Mouse (Mus musculus): ENCODE measurements around the gene Abcg1.

Gene Abcg1

DNA sequence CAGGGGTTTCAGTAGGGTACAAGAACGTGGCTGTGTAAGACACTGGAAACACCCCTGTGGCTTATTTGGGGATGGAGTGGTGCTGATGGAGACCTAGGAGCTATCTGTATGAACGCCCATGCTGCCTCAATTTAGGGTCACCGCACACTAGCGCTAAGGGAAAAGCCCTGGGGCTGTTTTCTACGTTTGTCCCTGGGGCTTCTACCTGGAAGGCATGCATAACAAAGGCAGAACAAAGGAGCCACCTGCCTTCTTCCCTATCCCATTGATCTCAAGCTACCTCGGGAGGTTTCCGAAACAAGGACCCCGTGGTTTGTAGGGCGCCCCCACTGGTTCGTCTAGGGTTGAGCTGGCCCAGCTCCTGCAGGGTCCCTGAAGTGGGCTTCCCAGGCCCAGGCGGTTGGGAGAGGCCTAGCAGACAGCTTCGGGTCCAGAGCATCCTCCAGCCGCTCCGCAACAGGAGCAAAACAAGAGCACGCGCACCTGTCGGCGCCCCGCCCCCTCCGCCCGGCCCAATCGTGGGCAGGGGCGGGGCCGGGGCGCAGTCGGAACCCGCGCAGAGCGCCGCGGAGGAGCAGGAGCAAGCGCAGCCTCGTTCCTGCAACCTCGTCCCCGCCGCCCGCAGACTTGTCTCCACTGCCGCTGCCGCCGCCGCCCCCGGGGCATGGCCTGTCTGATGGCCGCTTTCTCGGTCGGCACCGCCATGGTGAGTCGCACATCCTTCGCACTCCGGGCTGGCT, at the start of gene Abcg1:
Abcg1 (plus strand) TSS at position 525 of the 740 bp plus-strand sequence.
- DNase-seq (ENCODE audit: low spot score in 2 of 2) = peak; percentile 63 to 74

DNA sequence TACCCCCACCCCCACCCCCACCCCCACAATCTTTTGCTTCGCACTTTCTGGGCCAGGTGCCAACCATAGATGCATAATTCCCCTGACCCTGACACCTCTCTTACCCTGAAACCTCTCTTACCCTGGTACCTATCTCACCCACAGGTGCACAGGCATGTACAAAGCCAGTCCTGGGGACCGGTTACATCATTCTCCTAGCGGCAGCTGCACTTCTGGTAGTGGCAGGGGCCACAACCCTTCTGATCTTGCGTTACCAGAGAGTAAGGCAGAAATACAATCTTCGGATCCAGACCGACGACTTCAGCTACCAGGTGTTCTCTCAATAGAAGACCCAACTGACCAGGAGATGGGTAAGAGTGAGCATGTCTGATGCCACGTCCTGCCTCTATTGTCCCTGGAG, 49.1 kb upstream of the Abcg1 start:
- DNase-seq (ENCODE audit: low spot score in 2 of 2) = no peak

DNA sequence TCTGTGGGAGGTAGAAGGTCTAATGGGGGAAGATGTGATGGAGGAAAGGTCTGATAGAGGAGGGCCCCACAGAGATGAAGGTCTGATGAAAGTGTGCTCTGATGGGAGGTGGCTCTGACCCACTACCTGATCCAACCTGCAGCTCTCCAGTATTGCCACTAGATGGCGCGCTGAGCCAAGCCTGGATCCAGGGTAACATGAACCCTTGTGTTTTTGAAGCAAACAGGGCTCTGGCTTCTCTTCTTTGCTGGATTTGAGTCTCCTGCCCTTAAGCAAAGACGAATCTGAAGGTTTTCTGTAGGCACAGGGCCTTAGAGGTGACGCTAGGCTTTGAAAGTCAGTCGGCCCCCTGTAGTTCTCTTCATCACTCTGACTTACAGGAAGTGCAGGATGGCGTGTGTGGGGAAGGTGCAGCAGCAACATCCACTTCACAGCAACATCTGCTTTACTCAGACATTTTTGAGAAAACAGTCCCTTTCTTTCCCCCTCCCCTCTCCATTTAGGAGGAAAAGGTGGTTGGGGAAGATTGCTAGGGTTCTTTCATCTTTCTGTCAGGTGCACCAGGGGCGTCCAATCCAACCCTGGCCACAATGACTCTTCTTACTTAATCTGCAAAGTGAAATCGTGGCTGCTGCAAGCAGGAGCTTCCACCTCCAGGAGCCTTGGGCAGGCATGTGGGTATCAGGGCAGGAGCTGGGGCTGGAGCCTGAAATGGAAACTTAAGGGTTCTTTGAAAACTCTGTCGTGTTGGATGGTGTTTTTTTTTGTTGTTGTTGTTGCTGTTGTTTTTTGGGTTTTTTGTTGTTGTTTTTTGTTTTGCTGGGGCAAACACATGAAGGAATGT, 45.7 kb upstream of the Abcg1 start:
- peak; percentile 45 to 64 for DNase-seq (ENCODE audit: low spot score in 2 of 2)

GRCm38 (mm10) chr17:31018267-31018666, 39.2 kb upstream of the Abcg1 start:
- peak; percentile 52 to 65 for DNase-seq (ENCODE audit: low spot score in 2 of 2)

DNA sequence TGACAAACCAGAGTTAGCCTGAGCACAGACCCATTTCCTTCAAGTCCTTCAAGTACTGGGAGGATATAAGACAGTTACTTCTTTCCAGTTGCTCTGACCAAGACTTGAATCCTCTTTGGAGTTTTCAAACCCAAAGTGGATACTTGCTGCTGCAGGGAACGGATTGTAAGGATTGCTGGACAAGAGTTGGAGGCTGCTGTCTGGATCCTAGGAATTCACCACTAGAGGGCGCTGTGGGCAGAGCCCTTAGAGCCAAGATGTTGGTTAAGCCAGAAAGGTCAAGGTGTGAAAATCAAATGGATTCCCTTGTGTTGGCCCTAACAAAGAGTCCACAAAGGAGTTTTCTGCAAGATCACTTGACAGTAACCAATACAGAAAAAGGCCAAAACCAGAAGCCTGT, 38.0 kb upstream of the Abcg1 start:
- peak; percentile 66 to 73 for DNase-seq (ENCODE audit: low spot score in 2 of 2)

- DNase-seq (ENCODE audit: low spot score in 2 of 2) = no peak
These were observed 37.4 kb upstream of the Abcg1 start for GRCm38 (mm10) chr17:31020078-31020477.

- DNase-seq (ENCODE audit: low spot score in 2 of 2) = no peak
These were observed 36.2 kb upstream of the Abcg1 start for GRCm38 (mm10) chr17:31021276-31021675.

GRCm38 (mm10) chr17:31024125-31024781, 33.2 kb upstream of the Abcg1 start:
- no peak for DNase-seq (ENCODE audit: low spot score in 2 of 2)

- DNase-seq (ENCODE audit: low spot score in 2 of 2) = no peak
These were observed 32.7 kb upstream of the Abcg1 start for GRCm38 (mm10) chr17:31024782-31025125.

DNA sequence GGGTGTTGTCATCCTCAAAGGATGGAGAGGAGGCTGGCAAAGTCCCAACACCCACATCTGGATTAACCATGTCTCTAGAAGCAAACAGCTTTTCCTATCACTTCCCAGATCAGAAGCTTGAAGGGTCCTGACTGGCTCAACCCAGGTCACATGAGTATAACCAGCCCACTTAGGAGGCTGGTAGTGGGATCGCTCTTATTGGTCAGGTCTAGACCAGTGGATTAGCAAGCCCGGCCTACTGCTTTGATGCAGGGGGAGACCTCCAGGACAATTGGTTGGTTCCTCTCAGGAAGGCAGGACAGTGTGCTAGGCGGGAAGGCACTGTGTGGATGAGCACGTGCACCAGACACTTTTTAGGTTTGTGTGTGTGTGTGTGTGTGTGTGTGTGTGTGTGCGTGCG, 30.5 kb upstream of the Abcg1 start:
- no peak for DNase-seq (ENCODE audit: low spot score in 2 of 2)

DNA sequence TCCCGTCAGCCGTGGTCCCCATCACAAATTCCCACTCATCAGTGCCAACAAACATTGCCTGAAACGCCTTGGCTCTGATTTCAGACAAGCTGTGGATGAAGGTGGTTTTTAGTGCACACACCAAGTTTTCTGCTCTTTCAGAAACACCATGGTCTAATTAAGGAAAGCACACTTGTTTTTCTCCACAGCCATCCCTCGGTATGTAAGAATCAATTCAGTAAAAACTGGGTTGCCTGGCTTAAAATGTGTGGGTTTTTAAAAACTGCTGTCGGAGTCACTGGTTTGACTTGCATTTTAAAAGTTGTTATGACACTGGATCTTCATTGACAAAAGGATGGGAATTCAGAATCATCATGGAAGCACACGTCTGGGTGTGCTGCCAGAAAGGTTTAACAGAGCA, 29.8 kb upstream of the Abcg1 start:
- no peak for DNase-seq (ENCODE audit: low spot score in 2 of 2)

DNA sequence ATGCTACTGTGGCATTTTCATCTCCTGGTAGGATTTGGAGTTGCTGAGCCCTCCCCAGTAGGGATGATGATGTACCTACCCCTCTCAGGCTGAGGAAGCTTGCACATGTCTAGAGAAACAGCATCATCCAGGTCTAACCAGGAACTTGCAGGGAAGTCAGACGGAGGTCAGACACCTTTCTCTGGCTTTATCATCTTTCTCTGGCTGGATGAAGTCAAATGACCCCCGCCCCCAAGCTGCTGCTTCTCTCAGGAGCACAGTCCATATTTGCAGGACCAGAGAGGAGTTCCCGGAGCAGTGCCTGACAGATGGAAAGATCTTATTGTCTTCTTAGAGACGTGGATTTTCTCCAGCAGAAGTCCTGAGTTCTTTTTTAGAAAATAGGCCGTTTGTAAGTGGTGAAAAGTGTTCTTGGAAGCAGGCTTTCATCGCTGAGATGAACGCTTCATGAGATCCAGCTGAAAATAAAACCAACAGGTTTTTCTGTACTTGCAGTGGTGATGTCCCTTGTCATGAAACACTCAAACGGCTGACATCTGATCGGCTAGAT, 28.6 kb upstream of the Abcg1 start:
- DNase-seq (ENCODE audit: low spot score in 2 of 2) = no peak

DNA sequence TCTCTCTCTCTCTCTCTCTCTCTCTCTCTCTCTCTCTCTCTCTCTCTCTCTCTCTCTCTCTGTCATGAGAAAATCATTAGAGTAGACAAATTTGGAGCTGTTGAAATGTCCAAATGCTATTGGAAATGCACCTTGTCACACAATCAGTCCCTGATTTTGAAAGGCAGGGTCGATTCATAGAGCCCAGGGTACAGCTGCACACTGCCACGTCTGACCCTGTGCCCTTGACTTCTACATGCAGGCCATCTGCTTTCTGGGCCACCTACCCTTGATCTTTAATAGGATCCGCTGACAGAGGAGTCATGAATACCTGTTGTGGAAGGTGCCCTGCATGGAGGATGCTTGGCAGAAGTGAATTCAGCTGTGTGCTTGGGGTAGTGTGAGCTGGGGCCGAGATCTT, 28.1 kb upstream of the Abcg1 start:
- no peak for DNase-seq (ENCODE audit: low spot score in 2 of 2)

DNA sequence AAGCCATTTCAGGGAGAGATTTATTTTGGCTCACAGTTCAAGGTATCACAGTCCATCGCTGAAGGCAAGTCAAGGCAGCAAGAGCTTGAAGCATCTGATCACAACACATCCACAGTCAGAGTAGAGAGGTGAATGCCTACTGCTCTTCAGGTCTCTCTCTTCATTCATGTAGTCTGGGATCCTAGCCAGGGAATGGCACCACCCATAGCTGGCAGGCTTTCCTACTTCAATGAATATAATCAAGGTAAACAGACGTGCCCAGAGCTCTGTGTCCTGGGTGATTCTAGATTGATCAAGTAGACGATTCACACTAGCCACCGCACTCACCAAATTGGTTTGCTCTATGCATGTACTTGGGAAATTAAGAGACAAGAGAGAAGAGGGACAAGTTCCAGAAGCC, 25.1 kb upstream of the Abcg1 start:
- no peak for DNase-seq (ENCODE audit: low spot score in 2 of 2)

GRCm38 (mm10) chr17:31033251-31033650, 24.2 kb upstream of the Abcg1 start:
- no peak for DNase-seq (ENCODE audit: low spot score in 2 of 2)

- DNase-seq (ENCODE audit: low spot score in 2 of 2) = no peak
These were observed 23.3 kb upstream of the Abcg1 start for GRCm38 (mm10) chr17:31034165-31034564.

DNA sequence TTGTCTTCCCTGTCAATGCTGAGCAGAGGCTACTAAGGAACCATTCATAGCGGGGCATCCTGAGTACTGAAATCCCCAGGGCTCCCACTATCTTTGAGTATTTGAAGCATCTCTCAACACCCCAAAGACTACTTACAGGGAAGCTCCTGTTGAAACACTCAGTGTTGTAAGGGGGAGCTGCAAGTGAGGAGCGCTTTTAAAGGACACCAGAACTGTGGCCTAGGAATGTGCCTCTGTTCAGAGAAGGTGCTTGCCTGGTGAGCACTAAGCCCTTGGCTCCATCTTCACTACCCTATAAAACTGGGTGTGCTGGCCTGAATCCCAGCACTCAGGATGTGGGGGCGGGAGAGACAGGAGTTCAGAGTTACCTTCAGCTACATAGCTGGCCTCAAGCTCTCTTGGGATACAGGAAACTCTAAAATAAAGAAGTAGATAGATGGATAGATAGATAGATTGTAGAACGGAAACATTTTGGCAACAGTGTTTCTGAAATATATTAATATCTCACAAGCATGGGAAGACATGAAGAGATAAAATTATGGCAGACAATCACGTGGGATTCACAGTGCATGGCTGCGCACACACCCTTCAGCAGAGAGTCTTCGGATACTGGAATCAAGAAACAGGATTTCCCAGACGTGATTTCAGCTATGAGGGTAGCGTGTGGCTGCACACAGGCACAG, 22.7 kb upstream of the Abcg1 start:
- no peak for DNase-seq (ENCODE audit: low spot score in 2 of 2)

GRCm38 (mm10) chr17:31036168-31036876, 21.2 kb upstream of the Abcg1 start:
- no peak for DNase-seq (ENCODE audit: low spot score in 2 of 2)

DNA sequence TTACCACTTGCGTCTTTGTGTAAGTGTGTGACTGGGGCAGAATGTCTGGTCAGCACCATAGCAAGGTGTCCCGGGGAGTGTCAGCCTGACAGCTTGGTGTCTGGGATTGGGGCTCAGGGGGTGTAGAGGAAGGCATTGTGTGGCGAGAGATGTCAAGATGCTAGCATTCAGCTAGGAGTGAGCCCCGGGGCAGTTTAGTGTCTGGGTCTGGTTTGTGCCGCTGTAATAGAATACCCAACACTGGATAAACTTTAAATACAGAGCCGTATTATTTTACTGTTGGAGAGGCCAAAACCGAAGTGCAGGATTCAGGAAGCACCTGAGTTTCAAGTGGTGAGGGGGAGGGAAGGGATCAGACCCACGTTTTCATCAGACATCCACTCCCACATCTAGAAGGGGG, 20.1 kb upstream of the Abcg1 start:
- DNase-seq (ENCODE audit: low spot score in 2 of 2) = no peak

- DNase-seq (ENCODE audit: low spot score in 2 of 2) = no peak
These were observed 19.1 kb upstream of the Abcg1 start for GRCm38 (mm10) chr17:31038381-31038780.

DNA sequence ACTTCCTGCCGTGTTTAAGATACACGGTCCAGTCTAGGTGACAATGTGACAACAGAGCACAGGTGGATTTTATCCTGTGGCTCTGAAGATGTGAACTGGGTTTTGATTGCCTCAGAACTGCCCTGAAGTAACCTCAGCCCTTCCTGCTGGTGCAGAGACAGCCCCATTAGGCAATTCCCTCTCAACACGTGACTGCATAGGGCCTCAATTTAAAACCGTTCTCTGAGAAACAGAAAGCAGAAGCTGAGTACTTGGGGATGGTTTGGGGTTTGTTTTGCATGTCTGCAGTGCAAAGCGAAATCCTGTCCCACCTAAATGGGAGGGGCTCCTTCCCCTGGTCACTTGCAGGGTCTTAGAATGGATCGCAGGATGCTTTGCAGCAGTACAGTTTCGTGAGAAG, 17.8 kb upstream of the Abcg1 start:
- peak; percentile 66 to 81 for DNase-seq (ENCODE audit: low spot score in 2 of 2)
